Mouse (Mus musculus): ENCODE measurements around the gene Prr29.
"Not testable (repeated sequence)": the region's sequence is repeated elsewhere in the genome, so short reads cannot be mapped to it uniquely, and the experiment has no call there.

Gene Prr29

DNA sequence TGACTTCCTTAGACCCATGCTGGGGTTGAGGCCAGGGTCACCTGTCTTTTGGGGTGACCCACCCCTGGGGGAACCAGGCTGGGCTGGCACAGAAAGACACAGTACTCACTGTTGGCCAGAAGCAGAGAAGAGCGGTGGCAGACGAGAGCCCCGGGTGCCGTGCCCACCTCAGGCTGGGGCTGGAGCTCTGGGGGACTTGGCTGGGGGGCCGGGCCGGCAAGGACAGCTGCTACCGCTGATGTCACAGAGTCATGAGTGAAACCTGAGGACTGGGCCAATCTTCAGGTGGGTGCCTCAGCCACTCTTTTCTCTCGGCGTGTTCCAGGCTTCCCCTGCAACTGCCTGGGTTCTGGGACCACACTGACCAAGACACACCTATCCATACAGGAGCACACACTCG, at the start of gene Prr29:
TSS of gene Prr29 (plus strand) at position 107 of the 400 bp plus-strand sequence.
- DNase-seq = no peak

DNA sequence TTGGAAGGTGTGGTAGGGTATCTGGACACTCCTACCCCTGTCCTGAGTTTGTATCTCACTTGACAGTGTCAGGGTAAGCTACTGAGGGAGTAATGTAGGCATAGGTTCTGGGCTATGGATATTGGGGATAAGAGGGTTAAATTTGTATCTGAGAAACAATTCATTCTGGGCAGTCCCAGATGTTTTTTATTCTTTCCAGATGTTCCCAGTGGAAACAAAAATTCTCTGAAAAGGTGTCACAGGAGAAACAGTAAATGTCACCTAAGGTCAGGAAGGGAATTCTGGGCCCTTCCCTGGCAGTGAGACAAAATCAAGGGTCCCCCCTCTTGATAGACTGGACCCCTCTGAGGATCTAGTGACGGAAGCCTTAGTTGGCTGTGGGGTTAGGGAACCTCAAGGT, 48.9 kb upstream of the Prr29 start:
- DNase-seq = no peak

DNA sequence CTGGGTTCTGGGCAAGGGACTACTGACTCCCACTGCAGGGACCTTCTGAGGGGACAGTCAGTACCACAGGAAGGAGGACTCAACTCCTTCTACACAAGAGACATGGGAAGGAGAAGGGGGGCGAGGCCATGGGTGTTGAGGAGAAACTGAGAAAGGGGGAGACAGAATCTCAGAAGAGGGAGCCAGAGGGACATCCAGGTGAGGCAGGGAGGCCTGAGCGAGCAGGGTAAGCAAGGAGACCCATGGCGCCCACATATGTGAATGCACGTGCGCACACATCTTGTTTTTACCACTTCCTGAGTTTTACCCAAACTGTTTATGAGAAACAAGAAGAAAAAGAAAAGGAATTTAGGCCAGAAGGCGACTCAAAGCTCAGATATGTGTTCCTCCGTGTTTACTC, 47.5 kb upstream of the Prr29 start:
- no peak for DNase-seq

DNA sequence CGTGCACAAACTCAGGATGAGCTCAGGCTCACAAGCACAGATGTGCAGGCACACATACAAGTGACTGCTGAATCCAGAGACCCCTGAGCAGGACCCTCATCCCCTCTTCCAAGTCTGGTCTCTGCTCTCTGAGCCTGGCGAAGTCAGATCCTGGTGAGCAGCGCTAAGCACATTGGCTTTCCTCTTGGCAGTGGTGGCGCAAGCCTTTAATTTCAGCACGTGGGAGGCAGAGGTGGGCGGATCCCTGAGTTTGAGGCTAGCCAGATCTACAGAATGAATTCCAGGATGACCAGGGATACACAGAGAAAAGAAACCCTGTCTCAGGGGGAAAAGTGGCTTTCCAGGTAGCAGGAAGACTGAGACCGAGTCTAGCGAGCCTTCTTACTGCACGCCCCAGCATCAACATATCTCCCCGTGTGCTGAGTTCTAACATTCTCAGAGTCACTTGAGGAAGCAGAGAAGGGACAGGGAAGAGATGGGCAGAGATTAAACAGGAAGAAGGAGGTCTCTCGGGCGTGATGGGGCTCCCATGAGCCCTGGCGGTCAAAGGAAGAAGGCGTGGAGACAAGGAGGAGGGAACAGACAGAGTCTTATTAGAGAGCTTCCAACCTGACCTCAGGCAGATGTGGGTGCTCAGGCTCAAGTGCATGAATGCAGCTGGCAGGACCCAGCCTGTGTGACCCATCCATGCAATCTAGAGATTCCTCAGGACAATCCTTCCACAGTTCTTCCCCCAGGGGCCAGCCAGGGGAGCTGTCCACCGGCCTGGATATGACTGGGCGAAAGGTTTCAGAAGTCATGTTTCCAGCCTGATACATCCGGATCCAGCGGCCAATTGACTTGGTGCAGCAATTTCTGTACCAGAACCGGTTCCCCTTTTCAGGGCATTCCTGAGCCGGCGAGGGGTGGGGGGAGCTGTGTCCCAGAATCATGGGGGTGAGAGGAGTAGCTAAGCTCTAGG, 46.6 kb upstream of the Prr29 start:
- peak; percentile 47 to 50 for DNase-seq

DNA sequence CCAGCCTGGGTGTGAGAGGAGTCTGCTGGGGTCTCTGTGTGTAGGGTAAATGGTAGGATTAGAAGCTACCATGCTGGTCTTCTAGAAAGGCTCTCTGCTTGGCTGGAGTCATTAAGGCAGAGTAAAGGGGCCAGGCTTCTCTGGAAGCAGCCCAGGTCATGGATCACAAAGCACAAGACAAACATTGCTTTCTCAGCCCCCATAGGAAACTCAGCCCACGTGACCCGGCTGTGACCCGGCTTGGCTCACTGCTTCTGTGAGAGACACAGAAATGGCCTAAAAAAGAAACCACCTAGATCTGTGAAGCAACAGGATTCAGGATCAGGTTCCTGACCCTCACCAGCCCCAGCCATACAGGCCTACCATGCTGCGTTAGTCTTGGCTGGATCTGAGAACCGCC, 40.4 kb upstream of the Prr29 start:
- DNase-seq = peak in 1 of 2 experiments; percentile 43

DNA sequence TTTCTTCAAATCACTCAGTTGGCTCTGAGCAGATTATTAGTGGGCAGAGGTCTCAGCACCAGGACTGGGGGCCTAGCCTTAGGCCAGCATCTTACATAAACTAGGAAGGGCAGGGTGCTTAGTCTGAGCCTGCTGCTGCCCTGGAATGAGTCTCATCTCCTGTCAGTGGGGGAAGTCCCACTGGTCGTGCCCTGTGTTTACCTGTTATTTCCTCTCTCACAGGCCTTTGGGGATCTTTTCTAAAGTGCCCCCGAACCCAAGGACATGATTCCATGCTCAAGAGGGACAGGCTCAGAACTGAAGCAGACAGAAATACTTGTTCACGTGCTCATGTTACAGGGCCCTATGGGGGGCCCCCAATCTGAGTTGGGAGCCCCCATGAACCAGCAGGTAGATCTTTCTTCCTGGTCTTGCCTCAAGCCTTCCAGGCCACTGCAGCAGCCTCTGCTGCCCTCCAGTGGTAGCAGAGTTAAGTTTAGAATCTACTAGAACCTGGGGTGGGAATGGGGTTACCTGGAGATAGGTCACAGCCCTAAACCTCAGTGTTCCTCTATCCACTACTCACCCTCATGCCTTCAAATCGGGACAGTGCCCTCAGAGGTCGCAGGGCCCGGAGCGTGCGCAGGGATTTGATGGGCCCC, 39.6 kb upstream of the Prr29 start:
- DNase-seq = peak; percentile 56 to 75

DNA sequence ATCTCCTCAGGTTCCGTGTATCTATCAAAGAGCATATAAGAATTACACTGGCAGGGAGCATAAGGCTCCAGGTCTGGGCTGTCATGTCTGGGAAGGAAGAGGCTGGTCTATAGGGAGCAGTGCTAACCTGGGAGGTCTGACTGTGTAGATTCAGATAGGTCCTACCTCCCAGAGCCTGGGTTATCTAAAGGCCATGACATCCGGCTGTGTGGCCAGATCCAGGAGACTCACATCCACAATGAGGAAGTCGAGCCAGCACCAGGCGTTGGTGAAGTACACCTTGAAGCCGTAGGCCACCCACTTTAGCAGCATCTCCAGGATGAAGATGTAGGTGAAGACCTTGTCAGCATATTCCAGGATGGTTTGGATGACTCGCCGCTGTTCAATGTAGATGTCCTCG, 38.8 kb upstream of the Prr29 start:
- no peak for DNase-seq

DNA sequence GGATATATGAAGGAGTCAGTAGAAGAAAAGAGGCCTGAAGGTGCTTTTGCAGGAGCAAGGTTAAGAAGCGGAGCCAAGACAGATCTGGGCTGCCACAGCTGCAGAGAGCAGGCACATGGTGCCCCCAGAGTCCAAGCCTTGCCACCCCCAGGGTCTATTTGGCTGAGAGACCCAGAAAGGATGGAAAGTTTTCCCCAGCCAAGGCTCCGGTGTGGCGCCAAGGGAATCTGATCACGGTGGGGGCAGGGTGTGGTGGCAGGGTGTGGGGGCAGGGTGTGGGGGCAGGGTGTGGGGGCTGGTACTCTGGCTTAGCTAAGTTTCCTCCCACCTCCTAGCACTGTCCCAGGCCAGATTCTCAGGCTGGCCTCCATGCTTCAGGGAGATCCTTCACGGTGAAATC, 36.8 kb upstream of the Prr29 start:
- no peak for DNase-seq

DNA sequence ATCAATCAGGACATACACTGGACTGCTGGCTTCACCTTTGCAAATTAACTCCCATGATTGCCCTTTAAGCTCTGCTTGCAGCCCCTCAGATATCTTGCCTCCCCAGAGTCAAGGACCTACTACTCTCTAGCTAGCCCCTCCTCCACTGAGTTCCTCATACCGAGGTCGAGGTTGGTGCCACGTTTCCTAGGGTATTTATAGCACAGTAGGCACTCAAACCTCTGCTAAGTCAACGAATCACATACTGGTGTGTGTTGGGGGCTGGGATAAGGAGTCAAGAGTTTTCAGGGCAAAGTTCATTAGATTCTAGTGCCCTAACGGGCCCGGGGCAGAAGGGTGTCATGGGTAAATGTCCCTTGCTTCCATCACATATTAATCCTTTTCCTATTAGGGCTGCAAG, 36.1 kb upstream of the Prr29 start:
- DNase-seq = no peak

DNA sequence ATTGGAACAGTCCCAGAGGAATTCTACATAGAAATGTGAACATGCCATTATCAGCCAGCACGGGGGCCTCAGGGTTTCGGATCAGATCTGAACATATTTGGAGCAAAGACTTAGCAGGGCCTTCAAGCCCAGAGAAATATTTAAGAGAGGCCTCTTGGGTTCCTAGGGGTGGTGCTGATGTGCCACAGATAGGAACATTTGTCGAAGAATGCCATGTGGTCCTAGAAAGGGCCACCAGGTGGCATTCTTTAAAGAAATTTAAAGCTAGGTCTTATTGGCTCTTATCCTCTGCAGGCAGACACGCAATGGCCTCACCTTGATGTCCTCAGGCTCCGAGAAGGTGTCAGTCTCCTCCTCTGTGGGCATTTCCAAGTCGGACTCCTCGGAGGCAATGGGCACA, 35.6 kb upstream of the Prr29 start:
- peak in 1 of 2 experiments; percentile 73 for DNase-seq

DNA sequence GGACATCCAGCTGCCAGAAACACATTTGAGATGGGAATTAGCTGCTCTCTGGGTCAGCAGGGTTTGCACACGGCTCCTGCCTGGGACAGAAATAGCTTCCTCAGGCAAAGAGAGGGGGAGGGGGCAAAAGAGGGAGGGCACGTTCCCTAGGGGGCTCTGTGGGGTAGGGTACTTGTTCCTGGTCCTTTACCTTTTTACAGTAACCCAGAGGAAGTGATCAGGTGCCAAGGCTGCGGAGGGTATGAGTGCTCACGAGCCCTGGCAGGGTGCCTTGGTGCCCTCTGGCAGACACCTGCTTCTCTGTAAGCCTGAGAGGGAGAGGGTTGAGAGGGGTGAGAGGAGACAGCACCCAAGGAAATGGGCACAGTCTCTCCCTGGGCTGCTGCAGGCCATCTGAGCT, 32.8 kb upstream of the Prr29 start:
- DNase-seq = no peak

DNA sequence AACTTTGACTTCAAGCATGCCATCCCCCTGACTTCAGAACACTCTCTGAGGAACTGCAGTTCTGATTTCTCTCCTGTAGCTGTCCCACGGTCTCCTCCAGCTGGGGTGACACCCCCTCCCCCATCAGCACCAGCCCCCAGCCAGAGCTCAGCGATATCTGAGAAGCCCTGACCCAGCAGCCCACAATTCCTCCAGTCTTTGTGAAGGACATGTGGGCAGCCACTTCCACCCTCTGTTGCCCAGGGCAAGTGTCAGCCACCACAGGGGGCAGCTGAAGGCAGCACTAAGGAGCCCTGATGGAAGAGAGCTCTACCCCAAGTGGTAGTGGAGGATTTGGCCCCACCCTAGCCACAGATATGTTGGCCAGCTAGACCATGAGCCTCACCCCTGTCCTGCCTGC, 31.2 kb upstream of the Prr29 start:
- no peak for DNase-seq

DNA sequence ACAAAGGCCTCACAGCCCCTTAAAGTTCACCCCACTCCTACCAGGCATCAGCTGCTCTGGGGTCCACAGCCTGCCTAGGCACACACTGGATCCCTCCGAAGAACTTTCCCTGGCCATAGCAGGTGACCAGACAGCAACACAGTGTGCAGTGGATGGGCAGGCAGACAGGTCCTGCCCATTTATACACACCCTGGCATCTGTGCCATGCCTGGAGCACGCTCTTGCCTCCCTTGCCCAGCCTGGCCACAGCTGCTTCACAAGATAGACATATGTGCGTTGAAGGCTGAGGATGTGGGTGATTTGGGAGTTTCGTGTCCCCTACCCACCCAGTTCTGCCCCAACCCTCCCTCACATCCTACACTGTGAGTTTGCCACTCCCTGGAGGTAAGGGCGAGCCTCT, 27.2 kb upstream of the Prr29 start:
- no peak for DNase-seq

DNA sequence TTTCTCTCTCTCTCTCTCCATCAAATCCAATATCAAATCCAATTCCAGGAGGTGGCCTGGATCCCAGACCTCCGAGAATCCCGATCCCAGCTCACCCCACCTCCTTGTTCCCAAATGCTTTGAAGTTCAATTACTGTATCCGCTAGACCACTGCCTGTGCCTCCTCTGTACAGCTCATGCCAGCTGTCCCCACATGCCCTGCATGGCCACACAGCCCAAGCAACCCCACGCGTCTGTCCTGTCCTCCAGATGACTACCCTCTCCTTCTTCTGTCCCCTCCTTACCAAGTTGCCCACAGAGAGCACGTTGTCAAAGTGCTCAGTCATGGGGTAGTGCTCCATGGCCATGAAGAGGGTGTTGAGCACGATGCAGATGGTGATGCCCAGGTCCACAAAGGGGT, 26.4 kb upstream of the Prr29 start:
- no peak for DNase-seq

DNA sequence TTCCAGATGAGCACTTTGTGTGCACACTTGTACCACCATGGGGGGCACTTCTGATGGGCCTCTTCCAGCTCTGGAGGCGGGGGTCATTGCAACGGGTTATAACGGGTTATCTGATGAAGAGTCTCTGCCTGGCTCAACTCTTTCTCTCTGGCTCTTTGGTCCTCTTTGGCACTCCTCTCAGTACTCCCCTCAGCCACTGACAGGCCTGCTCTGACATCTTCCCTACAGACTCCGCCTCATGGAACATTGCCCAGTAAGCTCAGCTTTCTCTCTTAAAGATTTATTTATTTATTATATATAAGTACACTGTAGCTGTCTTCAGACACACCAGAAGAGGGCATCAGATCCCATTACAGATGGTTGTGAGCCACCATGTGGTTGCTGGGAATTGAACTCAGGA, 25.9 kb upstream of the Prr29 start:
- not testable (repeated sequence) for DNase-seq

DNA sequence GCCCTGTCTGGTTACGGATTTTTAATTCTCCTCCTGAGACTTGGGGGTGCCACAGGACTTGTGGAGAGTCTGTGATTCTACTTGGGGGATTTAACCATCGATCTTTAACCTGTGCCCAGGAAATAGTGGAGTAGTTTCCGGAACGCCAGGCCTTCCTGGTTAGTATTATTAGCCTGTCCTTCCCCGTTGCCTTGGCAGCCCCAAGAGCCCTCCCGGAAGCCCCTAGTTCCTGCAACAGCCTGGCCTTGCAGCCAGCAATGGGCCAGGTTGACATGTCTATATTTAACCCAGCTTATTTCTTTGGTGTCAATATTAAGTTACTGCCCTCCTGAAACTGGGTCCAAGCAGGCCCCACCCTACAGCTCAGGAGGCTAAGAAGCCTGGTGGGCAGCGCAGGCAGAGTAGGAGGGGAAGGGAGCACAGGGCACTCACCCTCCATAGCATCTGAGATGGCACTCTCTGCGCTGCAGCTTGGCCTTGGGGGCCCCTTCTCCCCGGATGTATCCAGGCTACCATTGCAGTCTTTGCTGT, 24.2 kb upstream of the Prr29 start:
- DNase-seq = no peak

DNA sequence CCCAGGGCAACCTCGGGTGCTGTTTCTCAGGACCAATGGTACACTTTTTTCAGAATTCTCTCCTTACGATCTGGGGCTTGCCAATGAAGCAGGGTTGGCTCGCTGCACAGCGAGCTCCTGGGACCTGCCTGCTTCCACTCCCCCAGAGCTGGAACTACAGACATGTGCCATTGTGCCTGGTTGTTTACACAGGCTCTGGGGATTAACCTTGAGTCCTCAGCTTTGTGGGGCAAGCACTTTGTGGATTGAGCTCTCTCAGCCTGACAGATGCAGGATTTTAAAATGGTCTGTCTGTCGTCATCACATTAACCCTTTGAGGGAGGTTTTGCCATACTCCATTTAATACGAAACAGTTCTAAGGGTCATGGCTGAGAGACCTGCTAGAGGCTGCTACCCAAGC, 20.4 kb upstream of the Prr29 start:
- DNase-seq = no peak

DNA sequence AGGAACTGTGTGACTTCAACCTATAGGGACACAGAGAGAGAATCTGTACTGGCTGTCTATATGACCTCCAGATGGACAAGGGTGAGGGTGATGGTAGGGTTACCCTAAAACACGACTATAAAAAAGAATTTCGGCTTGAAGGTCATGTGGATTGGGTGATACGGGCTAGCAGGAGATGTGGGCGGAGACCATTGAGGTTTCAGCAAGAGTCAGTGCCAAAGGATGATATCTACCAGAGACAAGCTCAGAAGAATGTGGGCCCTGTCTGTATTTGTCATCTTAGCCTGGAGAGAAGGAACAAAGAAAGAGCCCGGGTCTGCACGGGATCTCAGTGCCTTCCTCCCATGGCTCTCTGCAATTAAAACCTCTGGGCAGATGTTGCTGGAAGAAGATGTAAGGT, 15.5 kb upstream of the Prr29 start:
- no peak for DNase-seq

DNA sequence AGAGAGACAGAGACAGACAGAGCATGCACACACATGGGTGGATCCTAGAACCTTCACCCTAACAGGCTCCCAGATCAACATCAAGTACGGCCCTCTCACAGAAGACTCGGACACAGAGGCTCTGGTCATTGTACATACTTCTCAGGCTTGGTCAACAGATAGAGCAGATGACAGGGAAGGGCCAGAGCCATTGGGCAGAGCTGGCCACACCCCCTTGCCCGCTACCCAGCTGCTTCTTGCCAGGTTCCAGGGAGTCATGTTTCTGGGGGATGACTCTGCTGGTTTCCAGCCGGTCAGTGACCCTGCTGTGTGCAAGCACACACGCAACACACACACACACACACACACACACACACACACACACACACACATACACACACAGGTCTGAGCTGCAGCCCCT, 14.4 kb upstream of the Prr29 start:
- DNase-seq = peak in 1 of 2 experiments; percentile 50

DNA sequence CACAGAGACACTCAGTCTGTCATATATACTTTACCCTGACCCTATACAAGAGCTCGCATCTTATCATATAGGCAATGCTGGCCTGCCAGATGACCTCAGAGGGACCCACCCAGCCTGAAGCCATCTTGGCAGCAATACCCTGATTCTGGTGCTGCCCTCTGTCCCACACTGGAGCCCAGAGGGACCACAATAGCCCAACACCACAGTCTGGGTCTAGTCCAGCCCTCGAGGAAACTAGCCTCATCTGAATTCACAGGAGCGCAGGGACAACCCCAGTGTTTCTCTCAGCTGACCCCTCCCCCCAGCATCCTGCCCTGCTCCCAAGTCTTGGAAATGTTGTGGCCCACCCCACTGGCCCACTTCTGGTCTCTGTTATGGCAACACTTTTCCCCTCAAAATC, 14.0 kb upstream of the Prr29 start:
- DNase-seq = no peak

DNA sequence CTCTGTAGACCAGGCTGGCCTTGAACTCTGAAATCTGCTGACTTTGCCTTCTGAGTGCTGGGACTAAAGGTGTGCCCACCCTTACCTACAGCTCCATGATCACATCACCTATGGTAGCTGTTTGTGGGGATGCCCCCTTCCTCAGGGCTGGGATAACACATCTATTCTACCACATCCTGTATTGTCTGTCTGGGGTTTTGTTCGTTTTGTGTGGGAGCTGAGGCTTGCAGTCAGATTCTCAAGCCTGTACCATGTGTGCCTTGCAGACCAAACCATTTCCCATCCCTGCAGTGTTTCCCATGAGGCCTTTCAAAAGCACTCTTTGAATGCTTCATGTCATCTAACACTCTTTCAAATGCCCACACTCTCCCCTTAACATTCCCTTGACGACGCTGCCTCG, 13.3 kb upstream of the Prr29 start:
- no peak for DNase-seq

DNA sequence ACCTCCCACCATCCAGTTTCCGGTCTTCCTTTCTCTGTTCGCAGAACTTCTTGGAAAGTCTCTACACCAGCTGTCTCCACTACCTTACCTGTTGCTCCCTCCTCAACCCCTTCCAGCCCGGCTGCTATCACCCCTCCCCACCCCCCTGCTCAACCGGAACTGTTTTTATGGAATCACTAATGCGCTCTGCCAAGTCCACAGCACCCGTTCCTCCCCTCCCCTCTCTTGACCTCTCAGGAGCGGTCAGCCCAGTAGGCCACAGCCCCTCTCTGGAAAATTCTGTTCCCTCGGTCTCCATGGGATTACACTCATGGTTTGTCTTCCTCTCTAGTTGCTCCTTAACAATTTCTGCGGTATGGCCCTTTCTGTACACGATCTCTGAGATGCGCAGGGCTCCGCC, 12.1 kb upstream of the Prr29 start, which contains the start of gene Scn4a:
TSS of gene Scn4a (minus strand) at position 101 of the 400 bp plus-strand sequence.
- no peak for DNase-seq

DNA sequence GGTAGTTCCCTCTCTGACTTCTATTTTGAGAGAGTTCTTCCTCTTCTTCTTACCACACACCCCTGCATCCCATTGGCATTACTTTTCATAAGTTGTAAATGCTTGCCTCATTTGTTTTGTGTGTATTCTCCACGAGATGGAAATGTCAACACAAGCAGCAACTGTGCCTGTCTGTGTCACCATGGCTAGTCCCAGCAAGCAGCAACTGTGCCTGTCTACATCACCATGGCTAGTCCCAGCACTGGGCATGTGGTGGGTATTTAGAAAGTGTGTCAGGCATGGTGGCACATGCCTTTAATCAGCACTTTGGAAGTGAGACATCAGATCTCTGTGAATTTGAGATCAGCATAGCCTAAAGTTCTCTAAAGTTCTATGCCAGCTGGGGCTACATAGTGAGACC, 11.1 kb upstream of the Prr29 start:
- DNase-seq = no peak

All from lung, postnatal 4 days (tissue).